Mouse (Mus musculus) G1E (cell line): ENCODE data around the gene Tubg2.

Experiments
- CTCF ChIP-seq: IDR thresholded peaks from 2 replicates; pipeline ENCODE4 v1.5.1; 2012; ENCODE audit warnings: low read depth, low read length, inconsistent platforms, mixed read lengths
- GATA1 ChIP-seq: IDR thresholded peaks from 2 replicates; pipeline ENCODE4 v1.6.1; 2012; ENCODE audit warnings: borderline replicate concordance, low read length, inconsistent platforms, mixed read lengths

DNA sequence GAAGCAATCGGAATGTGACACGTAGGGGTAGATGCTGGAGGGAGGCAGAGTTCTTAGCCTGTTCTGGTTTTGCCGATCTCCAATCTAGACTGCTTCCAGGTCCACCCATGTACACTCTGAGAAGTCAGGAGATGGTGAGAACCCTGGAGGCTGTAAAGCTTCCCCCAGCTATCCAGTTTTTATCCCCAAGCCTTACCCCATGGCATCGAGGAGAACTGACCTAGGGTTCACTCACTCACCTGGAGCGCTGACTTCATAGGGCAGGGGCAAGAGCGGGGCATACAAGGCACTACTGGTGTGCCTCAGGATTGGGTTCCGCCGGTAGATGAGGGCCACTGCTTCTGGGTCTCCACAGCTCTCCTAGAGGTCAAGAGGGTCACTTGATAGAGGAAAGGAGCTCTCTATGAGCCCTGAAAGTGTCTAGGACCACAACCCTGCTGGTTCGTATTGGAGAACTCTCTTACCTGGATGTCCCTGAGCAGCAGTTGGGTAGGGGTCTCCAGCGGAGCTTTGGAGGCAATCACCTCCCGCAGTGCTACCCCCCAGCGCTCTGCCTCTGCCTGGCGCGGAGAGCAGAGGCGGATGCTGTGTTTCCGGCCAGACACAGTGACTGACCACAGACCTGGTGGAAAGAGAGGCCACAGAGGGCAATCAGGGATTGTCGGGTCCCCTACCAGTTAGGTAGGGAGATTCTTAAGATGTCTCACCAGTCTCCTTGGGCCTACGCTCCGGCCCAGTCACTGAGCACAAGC, 11.7 kb downstream of the Tubg2 start:
- TF ChIP-seq CTCF, result no peak
- no peak for TF ChIP-seq GATA1
